Mouse (Mus musculus) brain, embryonic 14.5 days (tissue): Measurements from ENCODE around the gene Trpv5.

Experiments used
- CTCF ChIP-seq: fragments of 200-500 bp; IDR thresholded peaks from 2 replicates; pipeline ENCODE4 v1.5.1; 2012; ENCODE audit warnings: inconsistent platforms, mild to moderate bottlenecking, moderate library complexity, borderline replicate concordance; ENCODE audit not compliant: insufficient read depth, insufficient read length; ENCODE audit errors: extremely low read depth
- POLR2A ChIP-seq: fragments of 200-500 bp; IDR thresholded peaks from 2 replicates; pipeline ENCODE4 v1.6.1; 2012; ENCODE audit warnings: mild to moderate bottlenecking, inconsistent platforms, borderline replicate concordance; ENCODE audit not compliant: poor library complexity, insufficient read depth, insufficient read length, severe bottlenecking; ENCODE audit errors: extremely low read depth

- TF ChIP-seq CTCF (no peak), POLR2A (no peak)
Observed at GRCm38 (mm10) chr6:41637927-41638506, 42.6 kb downstream of the Trpv5 start.
